Mouse (Mus musculus) c-Kit-positive CD71-negative TER-119-negative erythroid progenitor cells, embryonic 14.5 days (primary cell): ENCODE data around the gene Lcn10.
A peak's percentile ranks its signal among the peaks of the same experiment; 100 is the strongest.
"Not testable (repeated sequence)": the region's sequence is repeated elsewhere in the genome, so short reads cannot be mapped to it uniquely, and the experiment has no call there.

Experiments used
- DNase-seq: peaks from one replicate; pipeline ENCODE4 v3.0.0-alpha.2; 2013; ENCODE audit warnings: low read depth

Gene Lcn10

DNA sequence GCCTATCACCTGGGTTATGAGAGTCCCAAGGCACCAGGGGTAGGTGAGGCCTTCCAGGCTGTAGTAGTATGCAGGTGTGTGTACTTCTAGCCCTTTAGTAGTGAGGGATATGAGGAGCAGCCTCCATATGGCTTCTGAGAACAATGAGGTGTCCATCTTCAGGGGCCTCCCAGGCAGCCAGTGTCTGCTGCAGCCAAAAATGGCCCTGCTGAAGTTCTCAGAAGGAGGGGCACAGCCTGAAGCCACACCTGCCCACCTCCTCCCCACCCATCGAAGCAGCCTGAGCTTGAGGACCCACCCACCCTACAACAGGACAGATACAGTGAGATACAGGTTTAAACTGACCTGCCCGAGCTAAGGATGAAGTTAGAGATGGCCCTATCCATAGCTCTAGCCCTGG is at the start of gene Lcn10:
Gene Lcn10, plus strand, starts transcription at position 301 of the 400 bp plus-strand sequence.
- DNase-seq: no peak

DNA sequence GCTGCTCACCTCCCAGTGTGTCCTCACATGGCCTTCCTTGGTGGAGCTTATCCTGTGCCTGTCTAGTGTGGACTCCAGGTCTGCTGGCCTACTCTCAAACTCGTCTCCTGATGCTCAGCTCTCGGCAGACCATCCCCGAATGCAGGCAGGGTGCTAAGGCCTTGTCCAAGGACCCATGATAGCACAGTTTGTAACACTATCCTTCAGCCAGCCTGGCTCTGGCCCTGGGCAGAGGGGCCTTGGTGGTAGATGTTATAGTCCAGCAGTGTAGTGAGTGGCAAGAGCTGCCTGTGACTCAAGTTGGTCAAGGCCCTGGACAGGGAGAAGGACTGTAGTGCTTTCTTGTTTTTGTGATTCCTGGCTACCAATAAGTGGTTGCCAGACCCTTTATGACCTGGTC is 48.9 kb upstream of the Lcn10 start:
- no peak for DNase-seq

GRCm38 (mm10) chr2:25634046-25634445 is 48.5 kb upstream of the Lcn10 start:
- no peak for DNase-seq

GRCm38 (mm10) chr2:25639890-25640289 is 42.6 kb upstream of the Lcn10 start:
- peak; percentile 43 for DNase-seq

DNA sequence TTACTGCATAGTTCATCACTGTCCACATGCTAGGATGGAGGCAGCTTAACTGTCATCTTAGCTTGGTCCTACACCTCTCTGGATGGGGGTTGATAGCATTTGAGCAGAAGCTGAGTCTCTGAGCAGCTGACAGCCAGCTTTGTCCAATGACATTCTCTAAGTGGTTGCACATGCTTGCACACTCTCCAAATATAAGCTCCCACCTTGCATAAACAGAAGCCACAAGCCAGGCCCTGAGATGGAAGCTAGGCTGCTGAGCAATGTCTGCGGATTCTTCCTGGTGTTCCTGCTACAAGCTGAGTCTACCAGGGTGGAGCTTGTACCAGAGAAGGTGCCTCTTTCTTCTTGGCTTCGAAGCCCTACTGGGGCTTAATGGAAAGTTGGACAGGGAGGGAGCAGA is 29.6 kb upstream of the Lcn10 start, which contains the start of gene Lcn8:
Gene Lcn8, plus strand, starts transcription at position 219 of the 400 bp plus-strand sequence.
- no peak for DNase-seq

- no peak for DNase-seq
Observed at GRCm38 (mm10) chr2:25654502-25654901, 28.0 kb upstream of the Lcn10 start.

- no peak for DNase-seq
Observed at GRCm38 (mm10) chr2:25656691-25657090, 25.8 kb upstream of the Lcn10 start.

DNA sequence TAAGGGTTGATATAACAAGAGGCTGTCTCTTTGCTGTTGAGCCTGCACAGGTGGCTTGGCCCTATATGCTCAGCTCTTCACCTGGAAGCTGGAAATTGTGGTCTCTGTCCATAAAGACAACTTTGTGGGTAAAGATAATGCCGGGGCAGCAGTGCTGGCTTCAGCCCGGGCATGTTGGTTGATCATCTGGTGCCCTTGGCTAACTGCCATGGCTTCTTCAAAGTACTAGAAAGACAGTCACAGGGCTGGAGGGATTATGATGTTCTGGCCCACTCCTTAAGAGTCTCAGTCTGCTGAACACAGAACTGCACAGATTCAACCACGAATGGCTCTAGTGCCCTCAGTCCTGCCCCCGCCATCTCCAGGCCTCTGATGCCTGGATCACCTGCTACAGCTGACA is 25.3 kb upstream of the Lcn10 start:
- no peak for DNase-seq

DNA sequence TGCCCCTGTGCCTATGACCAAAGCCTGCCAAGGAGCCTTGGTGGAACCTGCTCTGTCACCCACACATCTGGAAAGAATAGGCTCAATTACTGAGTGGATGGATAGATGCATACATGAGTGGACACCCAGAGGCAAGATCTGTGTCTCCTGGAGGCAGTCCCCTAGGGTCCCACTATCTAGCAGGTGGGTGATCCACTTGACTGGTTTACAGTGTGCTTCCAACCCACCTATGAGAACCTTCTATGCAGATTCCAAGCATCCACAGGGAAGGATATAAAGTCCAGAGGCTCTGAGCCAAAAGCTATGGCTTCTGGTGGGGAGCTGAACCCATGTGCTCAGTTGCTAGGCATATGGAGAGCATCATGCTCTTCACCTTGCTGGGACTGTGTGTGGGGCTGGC is 24.9 kb upstream of the Lcn10 start, which contains the start of gene Lcn5:
Gene Lcn5, plus strand, starts transcription at position 301 of the 400 bp plus-strand sequence.
- DNase-seq: no peak

- no peak for DNase-seq
Observed at GRCm38 (mm10) chr2:25660279-25660678, 22.2 kb upstream of the Lcn10 start.

DNA sequence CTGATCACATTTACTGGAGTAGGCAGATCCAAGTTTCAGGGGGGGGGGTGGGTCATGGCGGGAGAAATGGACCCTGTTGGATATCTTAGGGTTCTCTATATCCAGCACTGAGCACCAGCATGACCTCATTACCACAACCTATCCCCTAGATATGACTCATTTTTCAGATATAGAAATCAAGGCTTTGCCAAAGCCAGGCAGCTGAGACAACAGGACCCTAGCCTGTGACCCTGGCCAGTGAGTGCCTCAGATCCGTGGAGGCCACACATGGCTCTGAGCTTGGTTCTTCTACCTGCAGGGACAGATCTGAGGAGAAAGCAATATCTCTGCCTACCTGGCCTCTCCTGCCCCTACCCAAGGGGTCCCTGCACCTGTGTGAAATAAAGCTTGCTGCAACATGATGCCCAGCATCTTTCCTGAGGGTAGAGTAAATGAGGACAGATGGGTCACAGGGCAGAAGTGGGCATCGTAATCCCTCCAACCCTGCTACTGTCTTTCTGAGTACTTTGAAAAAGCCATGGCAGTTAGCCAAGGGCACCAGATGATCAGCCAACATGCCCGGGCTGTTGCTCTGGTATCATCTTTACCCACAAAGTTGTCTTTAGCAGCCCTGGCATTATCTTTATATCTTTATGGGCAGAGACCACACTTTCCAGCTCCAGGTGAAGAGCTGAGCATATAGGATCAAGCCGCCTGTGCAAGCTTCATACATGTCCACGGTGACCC is 21.1 kb upstream of the Lcn10 start:
- no peak for DNase-seq

DNA sequence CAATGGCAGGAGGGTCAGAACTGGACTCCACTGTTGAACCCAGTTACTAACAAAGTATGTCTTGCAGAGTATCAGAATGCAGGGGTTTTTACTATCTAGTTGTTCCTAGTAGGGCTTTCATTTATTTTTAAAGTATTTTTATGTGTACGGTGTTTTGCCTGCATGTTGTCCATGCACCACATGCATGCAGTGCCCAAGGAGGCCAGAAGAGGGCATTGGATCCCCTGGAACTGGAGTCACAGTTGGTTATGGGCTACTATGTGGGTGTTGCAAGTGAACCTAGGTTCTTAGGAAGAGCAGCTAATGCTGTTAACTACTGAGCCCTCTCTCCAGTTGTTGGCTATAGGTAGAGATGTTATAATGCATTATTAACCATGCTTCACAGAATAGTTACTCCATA is 19.0 kb upstream of the Lcn10 start:
- DNase-seq: peak; percentile 30

- DNase-seq: no peak
Observed at GRCm38 (mm10) chr2:25664125-25664524, 18.4 kb upstream of the Lcn10 start.

DNA sequence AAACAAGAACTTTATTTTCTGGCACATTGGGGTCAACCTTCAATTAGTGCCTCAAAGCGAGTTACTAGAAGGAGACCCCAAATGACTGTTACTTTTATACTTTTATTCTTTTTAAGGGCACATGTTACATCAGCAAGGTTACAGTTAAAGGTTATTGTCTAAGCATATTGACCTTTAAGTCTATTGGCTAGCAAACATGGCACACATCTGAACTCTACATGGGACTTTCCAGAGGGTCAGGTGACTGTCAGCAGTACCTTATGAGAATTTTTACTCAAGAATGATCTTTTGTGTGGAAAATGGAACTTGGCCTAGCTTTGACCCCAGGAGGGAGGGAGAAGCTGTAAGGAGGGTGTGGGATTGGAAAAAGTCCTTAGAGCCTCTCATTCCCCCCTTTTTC is 16.0 kb upstream of the Lcn10 start:
- DNase-seq: no peak

- DNase-seq: no peak
Observed at GRCm38 (mm10) chr2:25676486-25676885, 6.0 kb upstream of the Lcn10 start, which contains the start of gene Lcn6. TSS of gene Lcn6 (plus strand) at chr2:25676786.

DNA sequence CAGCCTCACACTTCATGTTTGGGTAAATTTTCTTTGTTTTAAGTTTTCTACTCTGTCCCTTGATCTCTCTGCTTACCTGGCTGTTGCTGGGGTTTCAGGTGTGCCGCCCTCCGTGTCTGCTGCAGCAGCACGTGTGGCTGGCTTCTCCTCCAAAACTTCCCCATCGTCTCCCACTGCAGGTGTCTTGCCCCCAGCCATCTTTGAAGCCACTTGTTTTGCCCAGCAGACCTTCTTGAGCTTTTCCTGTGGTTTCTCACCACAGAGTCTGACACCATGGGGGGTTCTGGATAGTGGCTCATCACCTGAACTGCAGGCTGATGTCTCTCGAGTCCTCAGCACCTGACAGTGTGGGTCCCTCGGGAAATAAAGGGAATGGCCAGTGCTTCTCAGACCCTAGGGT is 3.0 kb upstream of the Lcn10 start:
- no peak for DNase-seq

GRCm38 (mm10) chr2:25686941-25687340 is 4.4 kb downstream of the Lcn10 start:
- no peak for DNase-seq

- peak; percentile 62 for DNase-seq
Observed at GRCm38 (mm10) chr2:25694605-25695004, 12.1 kb downstream of the Lcn10 start.

- DNase-seq: no peak
Observed at GRCm38 (mm10) chr2:25696951-25697350, 14.4 kb downstream of the Lcn10 start.

DNA sequence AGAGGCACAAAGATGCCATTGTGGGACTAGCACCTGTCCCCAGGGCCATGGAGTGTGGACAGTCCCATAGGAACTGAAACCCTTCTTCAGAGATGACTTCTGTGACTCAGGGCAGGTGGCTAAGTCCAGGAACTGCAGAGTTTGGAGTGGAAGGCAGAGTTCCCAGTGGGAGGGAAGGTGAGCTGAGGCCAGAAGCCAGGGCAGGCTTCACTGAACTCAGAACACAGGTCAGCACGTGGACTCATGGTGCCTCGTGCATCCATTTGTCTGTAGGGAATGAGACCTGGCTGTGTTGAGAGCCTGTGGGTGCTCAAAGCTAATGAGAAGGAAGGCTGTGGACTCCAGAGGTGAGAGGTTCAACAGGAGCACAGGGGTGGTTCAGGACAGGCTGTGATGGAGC is 16.2 kb downstream of the Lcn10 start:
- no peak for DNase-seq

DNA sequence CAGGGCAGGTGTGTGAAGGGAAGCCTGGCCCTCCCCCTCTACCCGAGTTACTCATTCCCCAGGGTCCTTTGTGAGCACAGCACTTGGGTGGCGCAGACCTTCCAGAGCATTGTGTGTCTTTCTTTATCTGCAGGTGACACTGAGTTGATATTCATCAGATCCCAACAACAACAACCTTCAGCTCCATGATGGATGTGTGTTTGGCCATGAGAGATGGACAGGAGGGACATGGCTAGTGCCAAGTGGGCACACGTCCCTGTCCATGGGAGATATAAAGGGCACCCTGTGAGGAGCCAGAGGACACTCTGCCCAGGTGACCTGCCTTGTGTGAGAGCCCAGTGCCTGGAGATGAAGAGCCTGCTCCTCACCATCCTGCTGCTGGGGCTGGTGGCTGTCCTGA is 17.2 kb downstream of the Lcn10 start, which contains the start of gene Obp2a:
Gene Obp2a, plus strand, starts transcription at position 301 of the 400 bp plus-strand sequence.
- DNase-seq: not testable (repeated sequence)

DNA sequence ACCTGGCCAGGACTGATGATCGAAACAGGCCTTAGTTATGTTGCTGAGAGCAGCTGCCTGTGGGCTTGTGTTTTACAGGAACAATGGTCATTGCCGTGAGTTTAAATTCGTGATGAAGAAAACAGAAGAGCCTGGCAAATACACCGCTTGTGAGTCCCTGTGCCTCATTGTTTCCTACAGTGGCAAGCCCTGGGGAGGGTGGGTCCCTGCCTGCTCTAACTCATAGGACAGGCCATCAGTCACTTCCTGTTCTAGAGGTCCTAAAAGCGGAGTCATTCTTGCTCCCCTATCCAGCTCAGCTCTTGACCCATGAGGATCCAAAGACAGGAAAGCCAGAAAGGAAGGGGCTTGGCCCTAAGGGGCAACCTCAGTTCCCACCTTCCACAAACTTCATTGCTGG is 18.5 kb downstream of the Lcn10 start:
- no peak for DNase-seq

DNA sequence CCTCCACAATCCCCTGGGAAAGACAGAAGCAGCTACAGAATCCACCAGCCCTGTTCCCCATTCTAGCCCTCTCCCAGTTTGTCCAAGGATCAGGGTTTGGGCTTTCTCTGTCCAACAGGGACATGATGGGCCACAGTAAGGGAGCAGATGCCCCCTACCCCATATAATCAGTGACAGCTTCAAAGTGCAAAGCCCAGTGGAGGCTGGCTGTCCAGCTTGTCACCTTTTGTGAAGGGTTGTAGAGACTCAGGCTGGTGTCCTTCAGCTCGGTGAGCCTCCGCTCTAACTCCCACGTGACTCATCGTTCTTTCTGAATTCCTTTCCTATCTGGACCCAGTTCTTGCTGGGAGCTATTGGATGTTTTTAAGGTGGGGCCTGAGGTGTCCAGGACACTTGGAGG is 21.2 kb downstream of the Lcn10 start:
- no peak for DNase-seq
